Mouse (Mus musculus): ENCODE measurements around the gene Rpl36. TPM values are rescaled to one million over a fixed set of nuclear protein-coding genes. Genes with fewer than 3 reads are reported as not detected.
"Not testable (repeated sequence)": the region's sequence is repeated elsewhere in the genome, so short reads cannot be mapped to it uniquely, and the experiment has no call there.

Rpl36 gene
- polyA plus RNA-seq, 1 experiment from 2014 or later = 1,716 TPM

DNA sequence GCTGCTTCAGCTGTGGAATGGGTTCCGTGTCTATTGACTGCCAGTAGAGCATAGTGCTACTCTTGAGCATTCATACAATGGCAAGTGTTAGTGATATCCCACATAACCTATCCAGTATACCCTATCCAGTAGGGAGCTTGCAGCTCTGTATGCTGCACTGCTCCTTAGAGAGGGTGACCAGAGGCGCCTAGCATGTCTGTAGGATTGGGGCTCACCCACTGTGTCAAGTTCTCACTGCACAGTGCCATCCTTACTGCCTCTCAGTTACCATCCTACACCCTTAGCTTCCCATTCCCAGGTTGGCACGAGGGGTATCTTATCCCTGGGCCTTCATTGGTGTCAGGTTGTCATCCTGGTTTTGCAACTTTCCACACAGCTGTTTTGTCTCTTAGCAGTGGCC, 8.8 kb upstream of the Rpl36 start:
- Histone ChIP-seq H3K27me3 (ENCODE audit: control insufficient read depth, insufficient read depth, low read length) (no peaks in the 10 kb centered on the region), H3K9me3 (replicated peaks; ENCODE audit: control insufficient read depth, low read length) (no peaks in the 10 kb centered on the region), H3K4me3 (replicated peaks; ENCODE audit: low read length) (no peak overlapping the region), H3K4me2 (ENCODE audit: low read depth, low read length) (no peak overlapping the region), H3K9ac (ENCODE audit: low read length) (no peak overlapping the region), H3K36me3 (ENCODE audit: control insufficient read depth, insufficient read depth, low read length) (peaks cover 46% of the 10 kb centered on the region), H3K4me1 (ENCODE audit: control insufficient read depth, insufficient read depth, low read length) (peaks cover 9% of the 10 kb centered on the region; the same call in 1 of the 2 replicates), H3K27ac (ENCODE audit: low read length) (no peak overlapping the region)
- WGBS = 88% methylated on average over 3 of the region's 3 CpGs
- no peak for ATAC-seq (ENCODE audit: insufficient read depth, low FRiP score)

DNA sequence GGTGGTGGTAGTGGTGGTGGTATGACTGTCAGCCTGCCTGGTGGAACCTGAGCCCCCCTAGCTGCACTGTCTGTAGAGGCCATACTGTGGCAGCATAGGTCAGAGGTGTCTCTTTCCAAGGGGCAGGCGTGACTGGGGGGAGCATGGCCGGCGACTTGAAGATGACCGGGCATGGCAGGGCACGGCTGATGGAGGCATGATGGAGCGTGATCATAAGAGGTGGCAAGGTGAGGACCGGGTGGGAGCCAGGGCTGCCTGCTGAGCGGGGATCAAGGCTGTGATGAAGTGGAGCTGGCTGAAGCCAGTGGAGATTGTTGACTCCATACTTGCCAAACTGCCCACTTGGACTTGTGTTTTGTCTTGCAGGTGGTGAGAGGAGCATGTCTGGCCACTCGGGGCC, 7.8 kb upstream of the Rpl36 start:
- 87% methylated on average over 9 of the region's 9 CpGs for WGBS
- H3K4me3 ChIP-seq (replicated peaks; ENCODE audit: low read length) = no peak overlapping the region
- H3K9me3 ChIP-seq (replicated peaks; ENCODE audit: control insufficient read depth, low read length) = no peaks in the 10 kb centered on the region
- H3K36me3 ChIP-seq (ENCODE audit: control insufficient read depth, insufficient read depth, low read length) = peaks cover 41% of the 10 kb centered on the region
- peaks cover 12% of the 10 kb centered on the region for H3K4me1 ChIP-seq (ENCODE audit: control insufficient read depth, insufficient read depth, low read length)
- no peak for ATAC-seq (ENCODE audit: insufficient read depth, low FRiP score)
- H3K4me2 ChIP-seq (ENCODE audit: low read depth, low read length) = no peak overlapping the region
- H3K9ac ChIP-seq (ENCODE audit: low read length) = no peak overlapping the region
- H3K27ac ChIP-seq (ENCODE audit: low read length) = no peak overlapping the region
- H3K27me3 ChIP-seq (ENCODE audit: control insufficient read depth, insufficient read depth, low read length) = no peaks in the 10 kb centered on the region

DNA sequence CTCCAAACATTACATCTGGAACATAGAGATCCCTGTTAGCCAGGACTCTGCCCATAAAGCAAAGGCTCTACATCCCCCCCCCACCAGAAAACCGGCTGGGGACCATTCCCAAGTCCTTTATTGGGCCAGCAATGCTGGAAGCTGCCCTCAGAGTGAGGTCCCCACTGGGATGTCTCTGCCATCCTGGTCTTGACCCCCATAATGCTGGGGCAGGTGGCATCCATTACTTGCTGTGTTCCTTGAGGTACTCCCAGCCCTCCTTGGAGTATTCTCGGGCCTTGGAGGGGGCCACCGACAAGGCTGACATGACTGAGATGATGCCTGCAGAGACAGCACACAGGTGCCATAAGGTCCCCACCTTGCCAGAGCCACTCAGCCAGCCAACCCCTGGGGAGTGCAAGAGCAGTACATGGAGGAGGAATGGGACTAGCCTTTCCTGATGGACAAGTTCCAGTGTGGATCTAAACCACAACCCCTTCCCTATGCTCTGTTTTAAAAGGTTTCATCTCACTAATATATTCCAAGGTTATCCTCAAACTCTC, 5.6 kb upstream of the Rpl36 start:
- H3K9me3 ChIP-seq (replicated peaks; ENCODE audit: control insufficient read depth, low read length) = no peaks in the 10 kb centered on the region
- peaks cover 31% of the 10 kb centered on the region for H3K36me3 ChIP-seq (ENCODE audit: control insufficient read depth, insufficient read depth, low read length)
- H3K4me1 ChIP-seq (ENCODE audit: control insufficient read depth, insufficient read depth, low read length) = peaks cover 12% of the 10 kb centered on the region
- ATAC-seq (ENCODE audit: insufficient read depth, low FRiP score) = no peak
- H3K27ac ChIP-seq (ENCODE audit: low read length) = no peak overlapping the region
- WGBS = 70% methylated on average over 3 of the region's 3 CpGs
- H3K9ac ChIP-seq (ENCODE audit: low read length) = no peak overlapping the region
- no peak overlapping the region for H3K4me3 ChIP-seq (replicated peaks; ENCODE audit: low read length)
- H3K4me2 ChIP-seq (ENCODE audit: low read depth, low read length) = no peak overlapping the region
- no peaks in the 10 kb centered on the region for H3K27me3 ChIP-seq (ENCODE audit: control insufficient read depth, insufficient read depth, low read length)

DNA sequence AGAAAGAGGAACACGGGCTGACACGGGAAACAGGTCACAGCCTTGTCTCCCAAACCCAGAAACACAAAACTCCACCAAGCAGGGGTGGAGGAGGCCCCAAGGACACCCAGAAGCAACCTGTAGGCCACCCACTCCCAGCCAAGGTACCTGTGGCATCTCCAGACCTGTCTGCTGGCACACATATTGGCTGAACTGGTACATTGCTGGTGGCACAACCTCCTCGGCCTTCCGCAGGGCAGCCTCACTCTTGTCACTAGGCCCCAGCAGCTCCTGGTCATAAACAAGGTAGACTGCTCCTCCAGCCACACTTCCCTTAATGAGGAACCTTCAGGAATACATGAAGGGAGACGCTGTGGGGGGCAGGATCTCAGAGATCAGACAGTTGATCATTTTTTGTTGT, 4.5 kb upstream of the Rpl36 start:
- Histone ChIP-seq H3K36me3 (ENCODE audit: control insufficient read depth, insufficient read depth, low read length) (peaks cover 22% of the 10 kb centered on the region), H3K4me1 (ENCODE audit: control insufficient read depth, insufficient read depth, low read length) (peaks cover 12% of the 10 kb centered on the region), H3K4me3 (replicated peaks; ENCODE audit: low read length) (peak overlapping the region; percentile 83), H3K27ac (ENCODE audit: low read length) (peak overlapping the region; percentile 64; the same call in 1 of the 2 replicates), H3K27me3 (ENCODE audit: control insufficient read depth, insufficient read depth, low read length) (no peaks in the 10 kb centered on the region), H3K9ac (ENCODE audit: low read length) (peak overlapping the region; percentile 78), H3K4me2 (ENCODE audit: low read depth, low read length) (peak overlapping the region; percentile 92), H3K9me3 (replicated peaks; ENCODE audit: control insufficient read depth, low read length) (no peaks in the 10 kb centered on the region)
- 49% methylated on average over 5 of the region's 5 CpGs for WGBS
- ATAC-seq (ENCODE audit: insufficient read depth, low FRiP score) = no peak

DNA sequence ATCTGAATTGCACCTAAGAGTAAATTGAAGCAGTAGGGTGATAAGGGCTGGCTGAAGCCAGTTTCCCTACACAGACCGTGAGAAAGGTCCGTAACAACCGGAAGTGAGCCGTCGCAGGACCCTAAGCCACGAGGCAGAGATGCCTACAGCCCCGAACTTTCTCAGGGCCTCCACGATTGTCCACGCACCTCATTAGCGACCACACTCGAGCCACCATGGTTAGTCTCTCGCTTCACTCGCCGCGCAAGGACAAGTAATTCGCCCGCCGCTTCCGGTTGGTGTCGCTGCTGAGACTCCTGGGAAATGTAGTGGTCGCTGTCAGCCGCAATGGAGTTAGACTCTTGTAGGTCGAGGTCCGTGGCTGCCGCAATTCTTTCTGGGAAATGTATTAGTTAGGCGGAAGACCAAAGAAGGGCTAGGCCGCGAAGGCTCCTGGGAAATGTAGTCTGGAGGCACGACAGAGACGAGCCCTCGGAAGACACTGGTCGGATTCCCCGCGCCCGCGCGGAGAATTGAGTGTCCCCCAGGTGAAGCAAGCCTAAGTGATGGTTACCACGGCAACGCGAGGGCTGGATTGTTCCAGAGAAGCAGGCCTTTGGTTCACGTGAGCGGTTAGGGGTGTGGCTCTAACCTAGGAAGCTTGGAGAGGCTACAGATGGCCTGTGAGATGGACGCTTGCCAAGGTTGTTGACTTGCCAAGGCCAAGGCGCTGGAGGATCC, 3.6 kb upstream of the Rpl36 start, which contains the start of gene 2410015M20Rik:
Gene 2410015M20Rik (minus strand): TSS at position 320 of the 720 bp plus-strand sequence.
- WGBS = under 1% methylated on average over 44 of the region's 44 CpGs

DNA sequence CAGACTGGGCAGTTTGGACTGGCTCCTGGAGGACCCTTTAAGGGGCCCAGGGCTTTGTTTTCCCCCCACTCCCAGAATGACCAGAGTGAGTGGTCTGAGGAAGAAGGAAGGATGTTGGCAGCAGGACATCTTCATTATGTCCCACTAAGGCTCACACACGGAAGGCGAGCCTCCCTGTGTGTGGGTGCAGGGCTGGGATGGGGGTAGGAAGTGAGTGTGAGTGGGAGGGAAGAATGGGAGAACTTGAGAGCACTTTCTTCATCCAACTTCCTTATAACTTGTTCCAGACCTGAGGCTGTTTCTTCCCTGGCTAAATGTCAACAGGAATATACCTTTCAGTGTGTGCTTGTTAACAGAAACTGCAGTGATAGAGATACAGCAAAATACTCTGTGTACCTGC, 1.9 kb upstream of the Rpl36 start:
- no peak overlapping the region for H3K4me2 ChIP-seq (ENCODE audit: low read depth, low read length)
- no peak for ATAC-seq (ENCODE audit: insufficient read depth, low FRiP score)
- no peak overlapping the region for H3K9ac ChIP-seq (ENCODE audit: low read length)
- no peaks in the 10 kb centered on the region for H3K9me3 ChIP-seq (replicated peaks; ENCODE audit: control insufficient read depth, low read length)
- no peak overlapping the region for H3K27ac ChIP-seq (ENCODE audit: low read length)
- no peak overlapping the region for H3K4me3 ChIP-seq (replicated peaks; ENCODE audit: low read length)
- H3K36me3 ChIP-seq (ENCODE audit: control insufficient read depth, insufficient read depth, low read length) = peaks cover 12% of the 10 kb centered on the region
- H3K27me3 ChIP-seq (ENCODE audit: control insufficient read depth, insufficient read depth, low read length) = no peaks in the 10 kb centered on the region
- WGBS = 63% methylated on average over 2 of the region's 2 CpGs
- peaks cover 27% of the 10 kb centered on the region for H3K4me1 ChIP-seq (ENCODE audit: control insufficient read depth, insufficient read depth, low read length)

More for the DNA sequence above, 3.6 kb upstream of the Rpl36 start, which contains the start of gene 2410015M20Rik:
- Histone ChIP-seq H3K27me3 (ENCODE audit: control insufficient read depth, insufficient read depth, low read length) (no peaks in the 10 kb centered on the region), H3K4me2 (ENCODE audit: low read depth, low read length) (peak within 1 kb of the TSS; percentile 92), H3K36me3 (ENCODE audit: control insufficient read depth, insufficient read depth, low read length) (peaks cover 12% of the 10 kb centered on the region), H3K9me3 (replicated peaks; ENCODE audit: control insufficient read depth, low read length) (no peaks in the 10 kb centered on the region), H3K4me1 (ENCODE audit: control insufficient read depth, insufficient read depth, low read length) (peaks cover 17% of the 10 kb centered on the region), H3K27ac (ENCODE audit: low read length) (peak within 1 kb of the TSS; percentile 76), H3K9ac (ENCODE audit: low read length) (peak within 1 kb of the TSS; percentile 88), H3K4me3 (replicated peaks; ENCODE audit: low read length) (peak within 1 kb of the TSS; percentile 83)
- ATAC-seq (ENCODE audit: insufficient read depth, low FRiP score) = peak; percentile 88

DNA sequence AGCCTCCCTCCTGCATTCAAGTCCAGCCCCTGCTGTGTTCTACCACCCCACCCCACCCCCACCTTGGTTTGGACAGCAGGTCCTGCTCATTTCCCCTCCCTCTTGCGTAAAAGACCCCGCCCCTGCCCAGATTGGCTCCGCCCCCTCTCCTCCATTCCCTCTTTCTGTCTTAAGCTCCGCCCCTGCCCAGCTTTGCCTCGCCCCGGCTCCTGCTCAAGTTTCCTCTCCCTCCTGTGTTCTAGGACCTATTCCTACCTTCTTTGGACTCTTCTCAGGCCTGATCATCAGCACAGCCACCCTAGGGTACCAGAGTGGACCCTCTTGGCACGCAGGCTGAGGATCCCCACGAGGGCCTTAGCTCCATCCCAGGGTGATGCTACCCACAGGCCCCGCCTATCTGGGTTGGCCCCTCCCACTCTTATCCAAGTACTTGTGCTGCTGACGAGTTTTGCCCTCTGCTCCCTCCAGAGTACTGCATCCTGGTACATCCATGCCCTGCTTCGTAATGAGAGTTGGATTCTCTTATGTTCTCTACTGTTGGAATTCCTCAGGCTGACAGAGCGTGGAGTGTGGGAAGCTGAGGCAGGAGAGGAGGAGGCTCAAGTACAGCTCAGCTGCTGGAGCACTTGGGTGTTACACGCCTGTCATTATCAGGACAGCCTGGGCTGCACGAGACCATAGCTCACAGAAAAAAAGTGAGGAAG, 1.2 kb upstream of the Rpl36 start:
- Histone ChIP-seq H3K9me3 (replicated peaks; ENCODE audit: control insufficient read depth, low read length) (no peaks in the 10 kb centered on the region), H3K4me1 (ENCODE audit: control insufficient read depth, insufficient read depth, low read length) (peaks cover 27% of the 10 kb centered on the region), H3K27ac (ENCODE audit: low read length) (no peak overlapping the region), H3K4me2 (ENCODE audit: low read depth, low read length) (peak overlapping the region; percentile 30), H3K4me3 (replicated peaks; ENCODE audit: low read length) (no peak overlapping the region), H3K9ac (ENCODE audit: low read length) (no peak overlapping the region), H3K36me3 (ENCODE audit: control insufficient read depth, insufficient read depth, low read length) (peaks cover 14% of the 10 kb centered on the region), H3K27me3 (ENCODE audit: control insufficient read depth, insufficient read depth, low read length) (no peaks in the 10 kb centered on the region)
- ATAC-seq (ENCODE audit: insufficient read depth, low FRiP score) = no peak
- WGBS = 18% methylated on average over 14 of the region's 14 CpGs

DNA sequence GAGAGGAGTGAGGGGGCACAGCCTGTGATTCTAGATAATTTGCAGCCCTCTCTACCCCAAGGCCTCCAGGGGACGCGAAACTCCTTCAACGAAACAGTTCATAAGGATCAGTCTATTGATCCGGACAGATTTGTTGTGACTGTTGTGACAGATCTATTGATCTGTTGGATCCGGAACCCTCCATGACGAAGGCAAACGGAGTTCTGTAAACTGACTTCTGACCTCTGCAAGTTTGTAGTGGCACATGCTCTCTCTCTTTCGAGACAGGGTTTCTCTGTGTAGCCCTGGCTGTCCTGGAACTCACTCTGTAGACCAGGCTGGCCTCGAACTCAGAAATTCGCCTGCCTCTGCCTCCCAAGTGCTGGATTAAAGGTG, 664 bp upstream of the Rpl36 start:
- Histone ChIP-seq H3K36me3 (ENCODE audit: control insufficient read depth, insufficient read depth, low read length) (peaks cover 17% of the 10 kb centered on the region), H3K4me1 (ENCODE audit: control insufficient read depth, insufficient read depth, low read length) (peaks cover 26% of the 10 kb centered on the region)
- WGBS = 65% methylated on average over 10 of the region's 10 CpGs
- H3K27me3 ChIP-seq (ENCODE audit: control insufficient read depth, insufficient read depth, low read length); H3K9ac ChIP-seq (ENCODE audit: low read length); H3K4me3 ChIP-seq (replicated peaks; ENCODE audit: low read length); H3K9me3 ChIP-seq (replicated peaks; ENCODE audit: control insufficient read depth, low read length); H3K27ac ChIP-seq (ENCODE audit: low read length); ATAC-seq (ENCODE audit: insufficient read depth, low FRiP score); H3K4me2 ChIP-seq (ENCODE audit: low read depth, low read length): not testable (repeated sequence)

DNA sequence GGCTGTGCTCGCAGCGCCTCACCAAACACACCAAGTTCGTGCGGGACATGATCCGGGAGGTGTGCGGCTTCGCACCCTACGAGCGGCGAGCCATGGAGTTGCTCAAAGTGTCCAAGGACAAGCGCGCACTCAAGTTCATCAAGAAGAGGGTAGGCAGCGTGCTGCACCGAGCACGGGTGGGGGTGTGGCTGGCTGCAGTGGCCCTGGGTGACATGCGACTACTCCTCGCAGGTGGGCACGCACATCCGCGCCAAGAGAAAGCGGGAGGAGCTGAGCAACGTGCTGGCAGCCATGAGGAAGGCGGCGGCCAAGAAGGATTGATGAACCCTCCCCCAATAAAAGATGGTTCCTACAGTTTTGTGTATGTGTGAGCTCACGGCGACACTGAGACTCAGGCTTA, 677 bp downstream of the Rpl36 start:
- not testable (repeated sequence) for H3K27me3 ChIP-seq (ENCODE audit: control insufficient read depth, insufficient read depth, low read length); H3K9me3 ChIP-seq (replicated peaks; ENCODE audit: control insufficient read depth, low read length); ATAC-seq (ENCODE audit: insufficient read depth, low FRiP score)
- Histone ChIP-seq H3K9ac (ENCODE audit: low read length) (peak overlapping the region; percentile 91), H3K27ac (ENCODE audit: low read length) (peak overlapping the region; percentile 85), H3K4me3 (replicated peaks; ENCODE audit: low read length) (peak overlapping the region; percentile 74), H3K36me3 (ENCODE audit: control insufficient read depth, insufficient read depth, low read length) (peaks cover 27% of the 10 kb centered on the region), H3K4me2 (ENCODE audit: low read depth, low read length) (peak overlapping the region; percentile 96), H3K4me1 (ENCODE audit: control insufficient read depth, insufficient read depth, low read length) (peaks cover 18% of the 10 kb centered on the region)
- 0% methylated on average over 26 of the region's 26 CpGs for WGBS

Measured in stomach, embryonic 16.5 days (tissue).